Mouse (Mus musculus): Measurements from ENCODE around the gene Cul9. TPM values are rescaled to one million over a fixed set of nuclear protein-coding genes. Genes with fewer than 3 reads are reported as not detected.

Cul9 gene
- polyA plus RNA-seq, 1 experiment from 2014 or later = 7.6 TPM

Small RNA genes lying within 50 kb of the gene (microRNA-seq; reads per million reads assigned to microRNA genes)
- gene Mir6976 = not detected

Other genes with a start within 250 kb of the Cul9 start
- 5.2 and 6.4 TPM in 2 replicates for gene Dlk2, start 249.0 kb downstream of the Cul9 start, polyA plus RNA-seq (2014; fragmentation: Nextera tagmentation; extraction: Ambion mirVana)
- gene Abcc10, start 218.0 kb downstream of the Cul9 start, polyA plus RNA-seq (2014; fragmentation: Nextera tagmentation; extraction: Ambion mirVana) = 4.3 and 6.7 TPM in 2 replicates
- gene Zfp318, start 162.7 kb downstream of the Cul9 start, polyA plus RNA-seq (2014; fragmentation: Nextera tagmentation; extraction: Ambion mirVana) = 10.7 and 13.0 TPM in 2 replicates
- 0.93 and 1.2 TPM in 2 replicates for gene Crip3, start 117.5 kb downstream of the Cul9 start, polyA plus RNA-seq (2014; fragmentation: Nextera tagmentation; extraction: Ambion mirVana)
- gene Slc22a7, start 107.9 kb downstream of the Cul9 start, polyA plus RNA-seq (2014; fragmentation: Nextera tagmentation; extraction: Ambion mirVana) = not detected in 2 replicates
- 3.8 and 4.8 TPM in 2 replicates for gene Ttbk1, start 58.7 kb downstream of the Cul9 start, polyA plus RNA-seq (2014; fragmentation: Nextera tagmentation; extraction: Ambion mirVana)
- 33.0 and 41.6 TPM in 2 replicates for gene Dnph1, start 49.7 kb downstream of the Cul9 start, polyA plus RNA-seq (2014; fragmentation: Nextera tagmentation; extraction: Ambion mirVana)
- gene Srf, start 9.8 kb upstream of the Cul9 start, polyA plus RNA-seq (2014; fragmentation: Nextera tagmentation; extraction: Ambion mirVana) = 4.6 and 4.7 TPM in 2 replicates
- 15.3 and 19.0 TPM in 2 replicates for gene Ptk7, start 83.1 kb upstream of the Cul9 start, polyA plus RNA-seq (2014; fragmentation: Nextera tagmentation; extraction: Ambion mirVana)
- gene Klc4, start 99.6 kb upstream of the Cul9 start, polyA plus RNA-seq (2014; fragmentation: Nextera tagmentation; extraction: Ambion mirVana) = 34.7 and 38.8 TPM in 2 replicates
- 83.3 and 108 TPM in 2 replicates for gene Mrpl2, start 99.8 kb upstream of the Cul9 start, polyA plus RNA-seq (2014; fragmentation: Nextera tagmentation; extraction: Ambion mirVana)
- 28.3 and 30.2 TPM in 2 replicates for gene Cul7, start 103.9 kb upstream of the Cul9 start, polyA plus RNA-seq (2014; fragmentation: Nextera tagmentation; extraction: Ambion mirVana)
- 30.1 and 31.4 TPM in 2 replicates for gene Rrp36, start 128.0 kb upstream of the Cul9 start, polyA plus RNA-seq (2014; fragmentation: Nextera tagmentation; extraction: Ambion mirVana)
- 243 and 265 TPM in 2 replicates for gene Mea1, start 132.4 kb upstream of the Cul9 start, polyA plus RNA-seq (2014; fragmentation: Nextera tagmentation; extraction: Ambion mirVana)
- gene Klhdc3, start 134.5 kb upstream of the Cul9 start, polyA plus RNA-seq (2014; fragmentation: Nextera tagmentation; extraction: Ambion mirVana) = 147 and 164 TPM in 2 replicates
- 73.9 and 78.0 TPM in 2 replicates for gene Ppp2r5d, start 158.7 kb upstream of the Cul9 start, polyA plus RNA-seq (2014; fragmentation: Nextera tagmentation; extraction: Ambion mirVana)
- 16.9 and 17.6 TPM in 2 replicates for gene Pex6, start 165.1 kb upstream of the Cul9 start, polyA plus RNA-seq (2014; fragmentation: Nextera tagmentation; extraction: Ambion mirVana)
- 0.58 and 0.79 TPM in 2 replicates for gene Gnmt, start 182.8 kb upstream of the Cul9 start, polyA plus RNA-seq (2014; fragmentation: Nextera tagmentation; extraction: Ambion mirVana)
- gene Cnpy3, start 205.8 kb upstream of the Cul9 start, polyA plus RNA-seq (2014; fragmentation: Nextera tagmentation; extraction: Ambion mirVana) = 54.1 and 57.5 TPM in 2 replicates
- gene Ptcra, start 217.3 kb upstream of the Cul9 start, polyA plus RNA-seq (2014; fragmentation: Nextera tagmentation; extraction: Ambion mirVana) = 0.22 TPM in 1 of 2 replicates, not detected in the other
- 63.9 and 89.9 TPM in 2 replicates for gene 2310039H08Rik, start 226.2 kb upstream of the Cul9 start, polyA plus RNA-seq (2014; fragmentation: Nextera tagmentation; extraction: Ambion mirVana)
- gene Rpl7l1, start 236.3 kb upstream of the Cul9 start, polyA plus RNA-seq (2014; fragmentation: Nextera tagmentation; extraction: Ambion mirVana) = 108 and 110 TPM in 2 replicates